Mouse (Mus musculus) myocyte (in vitro differentiated cells): ENCODE measurements around the gene Efcab9.

Source experiments
- E2F4 ChIP-seq: IDR thresholded peaks from one replicate; pipeline ENCODE4 v1.6.1; 2011; ENCODE audit warnings: mild to moderate bottlenecking, control low read depth, moderate library complexity; ENCODE audit not compliant: insufficient read depth
- MAX ChIP-seq: IDR thresholded peaks from one replicate; pipeline ENCODE4 v1.6.1; 2011; ENCODE audit warnings: low read depth, mild to moderate bottlenecking, control low read depth
- POLR2A ChIP-seq: IDR thresholded peaks from one replicate; pipeline ENCODE4 v1.6.1; 2011; ENCODE audit warnings: low read depth, mild to moderate bottlenecking, control low read depth, moderate library complexity; ENCODE audit not compliant: insufficient read length
- SRF ChIP-seq: IDR thresholded peaks from one replicate; pipeline ENCODE4 v1.6.1; 2011; ENCODE audit warnings: low read depth; ENCODE audit not compliant: control insufficient read depth, insufficient read length
- TCF3 ChIP-seq: IDR thresholded peaks from one replicate; pipeline ENCODE4 v1.6.1; 2011; ENCODE audit warnings: low read depth, control low read depth; ENCODE audit not compliant: insufficient read length
- USF1 ChIP-seq: IDR thresholded peaks from one replicate; pipeline ENCODE4 v1.6.1; 2011; ENCODE audit warnings: low read depth, mild to moderate bottlenecking, control low read depth, moderate library complexity

DNA sequence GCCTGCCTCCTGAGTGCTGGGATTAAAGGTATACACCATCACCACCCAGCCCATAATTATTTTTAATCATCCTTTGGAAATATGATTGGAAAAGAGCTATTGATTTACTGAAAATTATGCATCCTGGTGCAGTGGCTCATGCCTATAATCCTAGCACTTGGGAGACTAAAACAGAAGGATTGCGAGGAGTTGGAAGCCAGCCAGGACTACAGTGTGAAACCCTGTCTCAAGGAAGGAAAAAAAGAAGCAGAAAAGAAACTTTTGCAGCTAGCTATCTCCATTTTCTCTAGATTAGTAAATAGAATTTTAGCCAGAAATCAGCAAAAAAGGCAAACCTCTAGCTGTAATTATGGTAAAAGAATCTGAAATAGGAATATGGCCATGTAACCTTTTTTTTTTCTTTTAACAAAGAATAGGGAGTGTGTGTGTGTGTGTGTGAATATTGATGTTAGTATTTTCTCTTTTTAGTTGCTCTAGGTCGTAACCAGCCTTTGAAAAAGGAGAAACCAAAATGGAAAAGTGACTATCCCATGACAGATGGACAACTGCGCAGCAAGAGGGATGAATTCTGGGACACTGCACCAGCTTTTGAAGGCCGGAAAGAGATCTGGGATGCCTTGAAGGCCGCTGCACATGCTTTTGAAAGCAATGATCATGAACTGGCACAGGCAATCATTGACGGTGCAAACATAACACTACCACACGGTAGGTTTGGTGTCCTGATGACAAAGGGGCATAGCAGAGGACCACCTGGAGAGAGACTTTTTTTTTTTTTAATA lies 32.9 kb downstream of the Efcab9 start:
- TF ChIP-seq USF1 (no peak), MAX (no peak), E2F4 (no peak), POLR2A (no peak), TCF3 (no peak), SRF (no peak)
